Mouse (Mus musculus) neural tube, embryonic 10.5 days (tissue): ENCODE data around the gene Nup50.
A peak's percentile ranks its signal among the peaks of the same experiment; 100 is the strongest.
"Not testable (repeated sequence)": the region's sequence is repeated elsewhere in the genome, so short reads cannot be mapped to it uniquely, and the experiment has no call there.

Experiments
- DNase-seq: peaks from one replicate; pipeline ENCODE4 v3.0.0-alpha.2; 2017; ENCODE audit warnings: low spot score; ENCODE audit errors: extremely low spot score

Nup50 gene

DNA sequence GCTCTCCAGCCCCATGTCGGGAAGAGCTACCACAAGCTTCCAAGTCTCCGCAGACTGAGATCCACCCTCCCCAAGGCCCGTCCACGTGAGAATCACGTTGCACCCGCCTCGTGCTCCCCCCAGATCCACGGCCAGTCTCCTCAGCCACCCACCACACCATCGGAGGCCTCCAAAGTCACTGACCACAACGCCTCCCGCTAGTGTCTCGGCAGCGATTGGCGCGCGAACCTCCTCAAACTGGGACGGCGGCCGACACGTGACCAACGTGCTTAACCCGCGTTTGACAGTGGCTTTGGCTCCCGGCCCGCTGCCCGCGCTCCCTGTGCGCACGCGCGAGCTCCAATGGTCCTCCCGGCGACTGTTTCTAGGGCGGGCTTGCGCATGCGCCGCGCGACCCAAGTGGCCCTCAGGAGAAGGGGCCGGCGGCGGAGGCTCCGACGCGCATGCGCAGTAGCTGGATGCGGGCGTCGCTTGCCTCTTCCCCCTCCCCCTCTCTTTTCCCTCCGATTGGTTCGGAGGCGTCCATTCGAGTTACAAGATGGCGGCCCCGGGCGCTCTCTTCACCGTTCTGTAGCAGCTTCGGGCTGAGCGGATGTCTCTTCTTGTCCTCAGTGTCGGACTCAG, at the start of gene Nup50:
Gene Nup50, plus strand, starts transcription at position 528 of the 624 bp plus-strand sequence.
- DNase-seq: peak; percentile 100

DNA sequence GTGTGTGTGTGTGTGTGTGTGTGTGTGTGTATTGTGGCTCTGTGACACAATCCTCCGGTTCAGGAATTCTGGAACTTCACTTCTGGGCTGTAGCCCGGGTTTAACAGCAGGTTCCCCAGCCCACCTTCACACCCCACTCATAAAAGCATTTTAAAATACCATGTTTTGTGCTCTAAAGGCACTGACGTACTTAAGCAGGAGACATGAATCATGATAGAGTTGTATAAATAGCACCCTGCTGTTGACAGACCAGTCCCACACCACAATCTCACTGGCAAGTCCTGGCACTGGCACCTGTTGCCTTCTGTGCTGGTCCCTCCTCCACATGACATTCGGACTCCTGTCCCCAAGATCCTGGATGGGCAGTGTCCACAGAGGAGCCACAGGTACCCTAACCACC, 49.3 kb upstream of the Nup50 start:
- DNase-seq: no peak

DNA sequence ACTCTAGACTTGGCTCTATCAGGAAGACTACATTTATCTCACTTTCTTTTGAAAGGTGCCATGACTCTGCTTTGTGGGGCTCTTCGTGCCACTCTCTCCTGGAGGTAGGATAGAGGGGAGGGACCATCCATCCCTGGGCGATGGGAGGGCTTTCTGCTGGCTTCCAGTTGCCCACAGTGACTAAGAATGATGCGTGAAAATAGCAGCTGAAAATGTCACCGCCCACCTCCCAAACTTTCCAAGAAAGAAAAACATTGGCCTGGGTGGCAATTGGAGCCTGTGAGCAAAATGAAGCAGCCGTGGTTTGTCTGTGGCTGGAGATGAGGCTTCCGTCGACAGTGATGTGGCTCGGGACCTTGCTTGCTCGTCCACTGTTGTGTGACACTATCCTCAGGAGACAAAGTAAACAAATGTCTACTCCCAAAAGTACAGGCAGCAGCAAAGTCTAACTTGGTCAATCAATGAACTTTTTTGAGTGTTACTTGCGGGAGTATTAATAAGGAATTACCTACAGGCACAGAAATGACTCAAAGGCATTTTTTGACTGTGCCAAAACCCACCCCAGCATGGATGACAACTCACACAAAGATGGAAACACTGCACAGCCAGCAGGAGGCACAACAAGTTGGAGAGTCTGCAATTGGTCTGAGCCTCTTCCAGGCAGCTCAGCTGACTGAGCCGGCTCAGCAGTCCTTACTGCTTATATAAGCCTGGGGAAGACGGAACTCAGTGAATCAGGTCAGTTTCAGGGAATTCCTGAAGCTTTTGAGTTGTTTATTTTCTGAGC, 46.0 kb upstream of the Nup50 start:
- no peak for DNase-seq

DNA sequence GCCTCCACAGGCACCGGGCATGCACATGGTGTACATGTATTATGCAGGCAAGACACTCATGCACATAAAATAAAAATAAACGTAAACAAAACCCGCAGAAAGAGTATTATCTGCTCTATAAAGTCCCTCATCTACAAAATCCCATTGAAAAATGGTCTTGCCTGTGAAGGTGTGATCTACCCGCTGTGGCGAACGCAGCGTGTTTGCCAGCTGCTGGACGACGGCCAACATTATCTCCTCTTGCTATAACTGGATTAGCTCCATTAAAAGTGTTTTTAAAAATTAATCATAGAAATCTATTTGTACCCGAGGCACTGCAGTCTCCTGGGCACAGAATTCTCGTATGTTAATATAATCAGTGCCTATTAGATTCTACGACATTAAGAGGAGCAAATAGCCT, 35.1 kb upstream of the Nup50 start:
- DNase-seq: no peak

DNA sequence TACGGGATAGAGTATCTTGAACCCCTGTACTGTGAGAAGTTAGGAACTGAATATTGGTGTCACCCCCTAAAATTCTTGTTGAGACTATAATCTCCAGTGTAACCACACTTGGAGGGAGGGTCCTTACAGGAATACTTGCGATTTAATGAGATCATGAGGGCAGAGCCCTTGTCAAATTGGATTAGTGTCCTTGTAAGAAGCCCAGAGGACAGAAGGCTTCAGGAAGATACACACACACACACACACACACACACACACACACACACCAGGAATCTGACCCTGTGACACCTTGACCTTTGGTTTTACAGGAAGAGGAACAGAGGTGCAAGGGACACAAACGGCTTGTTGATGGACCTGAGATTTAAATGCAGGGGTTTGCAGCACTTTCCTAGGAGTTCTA, 32.0 kb upstream of the Nup50 start:
- DNase-seq: no peak

DNA sequence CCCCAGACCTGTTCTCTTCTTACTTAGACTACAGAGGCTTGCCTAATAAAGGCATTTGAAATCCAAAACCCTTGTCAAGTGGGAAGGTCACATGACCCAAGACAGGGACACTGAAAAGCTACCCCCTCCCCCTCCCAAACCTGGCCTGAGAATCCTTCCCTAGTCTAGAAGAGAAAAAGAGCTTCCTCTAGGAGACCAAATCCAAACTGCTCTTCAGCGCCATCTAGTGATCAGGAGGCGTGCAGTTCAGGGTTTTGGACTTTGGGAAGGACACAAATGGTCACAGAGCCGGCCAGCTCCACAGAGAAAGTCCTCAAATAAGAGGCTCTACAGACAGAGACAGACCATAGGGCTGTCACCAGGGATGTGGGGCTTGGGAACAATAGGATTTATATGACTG, 31.6 kb upstream of the Nup50 start:
- DNase-seq: peak; percentile 77

DNA sequence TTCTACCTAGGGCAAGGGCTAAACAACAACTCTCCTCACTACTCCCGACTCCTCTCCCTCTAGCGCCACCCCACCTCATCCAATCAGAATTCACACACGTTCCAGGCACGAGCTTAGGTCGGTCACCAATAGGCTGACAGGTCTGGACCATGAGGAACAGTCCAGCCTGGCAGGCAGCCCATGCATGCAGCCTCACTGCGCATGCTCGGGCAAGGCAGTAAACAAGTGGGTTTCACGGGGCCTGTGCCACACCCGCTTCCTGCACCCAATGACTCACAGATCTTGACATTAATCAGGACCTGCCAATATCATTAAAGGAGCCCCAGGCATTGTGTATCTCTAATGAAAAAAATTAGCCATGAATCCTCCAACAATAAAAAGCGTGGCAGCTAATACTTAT, 27.0 kb upstream of the Nup50 start:
- DNase-seq: not testable (repeated sequence)

DNA sequence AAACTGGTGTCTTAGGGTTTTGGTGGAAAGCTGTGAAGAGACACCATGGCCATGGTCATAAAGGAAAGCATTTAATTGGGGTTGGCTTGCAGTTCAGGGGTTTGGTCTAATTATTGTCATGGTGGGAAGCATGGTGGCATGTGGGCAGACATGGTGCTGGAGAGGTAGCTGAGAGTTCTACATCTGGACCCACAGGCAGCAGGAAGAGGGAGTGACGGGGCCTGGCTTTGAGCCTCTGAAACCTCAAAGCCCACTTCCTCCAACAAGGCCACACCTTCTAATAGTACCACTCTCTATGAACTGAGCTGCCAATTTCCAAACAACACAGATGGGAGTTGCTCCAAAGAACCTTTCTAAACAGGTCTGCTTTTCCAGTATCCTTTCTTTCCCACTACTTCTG, 26.5 kb upstream of the Nup50 start:
- no peak for DNase-seq

DNA sequence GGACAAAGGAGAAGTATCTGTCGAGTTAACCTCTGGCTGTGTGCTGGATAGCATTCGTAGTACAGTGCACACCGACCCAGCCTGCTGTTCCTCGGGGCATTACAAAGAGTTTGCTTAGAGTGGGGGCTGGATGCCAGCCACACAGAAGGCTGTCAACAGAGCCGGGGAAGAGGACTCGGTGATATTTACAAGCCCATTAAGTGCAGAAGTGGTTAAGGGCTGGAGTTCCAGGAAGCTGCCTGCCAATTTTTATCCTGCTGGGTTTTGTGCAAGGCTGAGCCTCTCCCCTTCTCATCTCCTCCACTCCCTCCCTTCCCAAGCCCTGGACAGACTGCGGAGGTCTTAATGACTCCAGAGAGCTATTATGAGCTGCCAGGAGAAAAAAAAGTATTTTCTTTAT, 25.1 kb upstream of the Nup50 start:
- no peak for DNase-seq

DNA sequence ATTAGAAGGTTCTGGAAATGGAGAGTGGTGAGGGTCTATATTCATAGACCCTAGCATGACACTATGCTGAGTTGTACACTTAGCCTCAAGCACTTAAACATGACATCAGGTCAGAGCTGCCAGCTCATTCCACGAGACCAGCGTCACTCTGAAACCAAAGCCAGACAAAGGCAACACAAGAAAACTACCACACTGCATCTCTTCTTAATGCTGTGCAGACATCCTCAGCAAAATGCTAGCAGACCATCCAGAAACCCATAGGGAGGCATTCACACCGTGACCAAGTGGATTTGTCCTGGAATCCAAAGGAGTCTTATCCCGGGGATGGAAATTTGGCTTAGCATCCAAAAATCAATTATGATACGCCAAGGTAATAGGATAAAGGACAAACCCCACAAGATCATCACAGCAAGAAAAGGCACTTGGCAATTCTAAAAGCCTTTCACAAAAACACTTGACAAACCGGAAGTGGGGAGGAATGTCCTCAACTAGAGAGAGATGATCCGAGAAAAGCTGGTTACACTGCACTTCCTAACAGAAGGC, 19.3 kb upstream of the Nup50 start:
- no peak for DNase-seq

DNA sequence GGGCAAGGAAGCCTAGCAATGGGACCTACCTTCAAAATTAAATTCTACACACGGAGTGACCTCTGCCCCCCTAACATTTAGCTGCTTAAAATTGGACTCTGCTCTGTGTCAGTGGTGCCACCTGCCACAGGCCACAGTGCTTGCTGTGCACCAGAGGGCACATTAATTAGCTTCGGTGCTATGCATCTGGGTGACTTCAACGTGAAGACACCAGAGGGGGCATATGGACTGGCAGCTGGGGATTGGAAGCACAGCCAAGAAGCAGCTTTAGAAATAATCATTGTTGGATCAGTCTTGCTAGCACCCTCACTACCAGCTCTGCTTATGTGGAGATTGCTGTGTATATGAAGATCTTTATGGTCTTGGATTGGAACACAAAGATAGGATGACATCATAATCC, 10.0 kb upstream of the Nup50 start:
- DNase-seq: no peak

DNA sequence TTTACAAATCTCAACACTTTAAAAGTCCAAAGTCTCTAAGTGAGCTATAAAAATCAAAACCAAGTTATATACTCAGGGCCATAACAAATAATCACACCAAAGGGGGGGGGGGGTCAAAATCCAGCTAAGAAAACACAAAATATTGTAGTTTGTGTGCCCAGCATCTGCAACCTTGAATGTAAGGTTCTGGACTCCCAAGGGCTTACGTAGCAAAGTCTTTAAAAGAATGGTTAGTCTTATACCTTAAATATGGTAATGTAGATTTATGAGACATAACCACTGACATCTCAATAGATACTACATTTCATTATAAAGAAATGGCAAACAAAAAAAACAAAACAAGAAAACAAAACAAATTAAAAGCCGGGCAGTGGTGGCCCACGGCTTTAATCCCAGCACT, 3.3 kb upstream of the Nup50 start, which contains the start of gene Gm29666:
Gene Gm29666, minus strand, starts transcription at position 101 of the 400 bp plus-strand sequence.
- DNase-seq: no peak

DNA sequence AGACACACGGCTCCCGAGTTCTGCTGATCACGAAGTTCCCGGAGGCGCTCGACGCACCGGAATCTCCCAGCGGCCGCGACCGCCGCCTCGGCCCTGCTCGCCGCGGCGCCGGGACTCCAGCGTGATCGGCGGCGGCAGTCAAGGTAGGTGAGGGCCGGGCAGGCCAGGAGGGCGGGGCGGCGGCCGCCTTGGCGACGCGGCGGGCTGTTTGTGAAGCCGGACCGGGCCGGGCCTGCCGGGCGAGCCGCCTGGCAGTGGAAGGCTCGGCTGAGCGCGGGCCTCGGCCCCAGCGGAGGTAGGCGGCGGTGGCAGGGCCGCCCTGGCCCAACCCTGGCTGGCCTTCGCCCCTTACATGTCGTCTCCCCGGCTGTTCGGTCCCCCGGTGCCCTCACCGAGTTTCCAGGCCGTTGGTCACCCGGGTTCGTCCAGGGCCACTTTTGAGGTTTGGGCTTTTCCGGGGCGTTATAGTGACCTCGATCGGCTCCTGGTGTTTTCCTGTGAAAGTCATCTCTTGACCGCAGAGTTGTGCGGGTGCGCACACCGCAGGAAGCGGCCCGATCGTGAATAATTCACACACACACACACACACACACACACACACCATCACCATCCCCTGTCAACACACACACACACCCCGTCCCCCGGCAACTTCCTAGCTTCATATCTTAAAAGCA, 434 bp downstream of the Nup50 start:
- no peak for DNase-seq

DNA sequence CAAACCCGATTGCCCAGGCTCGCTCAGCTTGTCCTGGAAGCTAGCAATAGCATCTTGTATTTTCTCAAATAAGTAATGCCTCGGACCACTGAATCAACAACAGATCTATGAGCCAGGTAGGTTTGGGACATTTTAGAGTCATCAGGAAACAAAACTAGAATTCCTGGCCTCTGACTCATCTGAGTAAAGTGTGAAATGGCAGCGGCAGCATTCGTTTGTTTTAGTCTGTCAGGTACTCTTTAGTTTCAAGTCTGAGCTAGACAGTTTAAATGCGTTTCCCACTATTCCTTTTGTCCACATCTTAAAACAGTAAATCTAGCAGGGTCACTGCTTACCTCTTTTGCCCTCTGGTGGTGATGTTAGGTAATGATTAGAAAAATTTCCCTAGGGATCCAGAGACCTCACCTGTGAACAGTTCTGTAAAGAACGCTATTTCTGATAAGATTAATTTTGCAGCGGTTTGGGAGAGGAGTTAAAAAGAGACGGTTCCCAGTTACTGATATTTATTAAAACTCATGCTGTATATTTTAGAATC, 1.6 kb downstream of the Nup50 start:
- peak; percentile 39 for DNase-seq

DNA sequence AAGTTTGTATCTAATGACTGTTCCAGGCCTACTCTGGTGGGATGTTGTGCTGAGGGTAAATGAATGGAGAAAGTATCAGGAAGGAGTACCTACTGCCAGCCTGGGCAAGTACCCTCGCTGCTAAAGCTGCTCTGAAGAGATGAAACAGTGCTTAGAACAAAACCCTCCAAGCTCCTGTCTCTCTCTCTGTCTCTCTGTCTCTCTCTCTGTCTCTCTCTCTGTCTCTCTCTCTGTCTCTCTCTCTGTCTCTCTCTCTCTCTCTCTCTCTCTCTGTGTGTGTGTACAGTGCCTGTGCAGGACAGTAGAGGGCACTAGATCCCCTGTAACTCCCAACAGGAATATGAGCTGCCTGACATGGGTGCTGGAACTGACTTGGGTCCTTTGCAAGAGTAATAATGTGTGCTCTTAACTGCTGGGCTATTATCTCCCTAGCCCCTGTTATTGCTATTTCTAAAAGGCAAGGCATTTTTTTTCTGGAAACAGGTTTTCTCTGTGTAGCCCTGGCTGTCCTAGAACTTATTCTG, 2.3 kb downstream of the Nup50 start:
- no peak for DNase-seq

DNA sequence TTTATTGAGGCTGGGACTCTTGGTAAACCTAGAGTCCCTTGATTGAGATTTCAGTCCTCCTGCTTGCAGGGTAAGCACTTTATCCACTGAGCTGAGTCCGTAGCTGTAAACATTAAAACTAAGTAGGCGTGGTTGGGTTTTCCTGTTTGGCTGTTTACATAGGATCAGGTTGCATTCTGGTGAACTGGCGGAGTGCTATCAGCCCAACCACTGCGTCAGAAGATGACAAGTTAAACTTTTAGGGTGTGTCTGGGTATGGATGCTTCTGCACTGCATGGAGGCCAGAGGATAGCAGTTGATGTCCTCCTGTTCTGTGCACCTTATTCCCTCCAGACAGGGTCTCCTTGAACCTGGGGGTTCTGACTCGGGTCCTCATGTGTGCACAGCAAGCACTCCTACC, 9.1 kb downstream of the Nup50 start:
- no peak for DNase-seq

DNA sequence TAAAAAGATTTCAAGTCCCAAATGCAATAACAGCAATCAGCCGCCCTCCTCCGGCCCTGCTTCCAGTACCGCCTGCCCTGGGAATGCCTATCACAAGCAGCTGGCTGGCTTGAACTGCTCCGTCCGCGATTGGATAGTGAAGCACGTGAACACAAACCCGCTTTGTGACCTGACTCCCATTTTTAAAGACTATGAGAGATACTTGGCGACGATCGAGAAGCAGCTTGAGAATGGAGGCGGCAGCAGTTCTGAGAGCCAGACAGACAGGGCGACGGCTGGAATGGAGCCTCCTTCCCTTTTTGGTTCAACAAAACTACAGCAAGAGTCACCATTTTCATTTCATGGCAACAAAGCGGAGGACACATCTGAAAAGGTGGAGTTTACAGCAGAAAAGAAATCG, 11.7 kb downstream of the Nup50 start:
- no peak for DNase-seq

DNA sequence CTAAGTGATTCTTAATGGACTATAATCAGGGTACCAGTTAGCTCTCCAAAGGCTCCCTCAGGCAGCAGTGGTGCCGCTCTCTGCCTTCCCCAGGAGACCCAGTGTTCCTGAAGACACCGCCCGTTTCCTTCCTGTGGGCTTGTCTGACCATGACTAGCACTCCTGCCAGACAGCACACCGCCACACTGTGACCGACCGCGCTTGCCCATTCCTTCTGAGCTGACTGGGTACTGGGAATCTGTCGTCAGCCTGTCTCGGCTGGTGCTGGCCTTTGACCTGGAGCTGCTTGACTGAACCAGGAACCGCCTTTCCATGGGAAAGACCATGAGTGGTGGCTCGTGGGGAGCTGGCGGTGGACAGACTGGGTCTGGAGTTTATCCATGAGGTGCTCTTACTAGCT, 16.9 kb downstream of the Nup50 start:
- no peak for DNase-seq

DNA sequence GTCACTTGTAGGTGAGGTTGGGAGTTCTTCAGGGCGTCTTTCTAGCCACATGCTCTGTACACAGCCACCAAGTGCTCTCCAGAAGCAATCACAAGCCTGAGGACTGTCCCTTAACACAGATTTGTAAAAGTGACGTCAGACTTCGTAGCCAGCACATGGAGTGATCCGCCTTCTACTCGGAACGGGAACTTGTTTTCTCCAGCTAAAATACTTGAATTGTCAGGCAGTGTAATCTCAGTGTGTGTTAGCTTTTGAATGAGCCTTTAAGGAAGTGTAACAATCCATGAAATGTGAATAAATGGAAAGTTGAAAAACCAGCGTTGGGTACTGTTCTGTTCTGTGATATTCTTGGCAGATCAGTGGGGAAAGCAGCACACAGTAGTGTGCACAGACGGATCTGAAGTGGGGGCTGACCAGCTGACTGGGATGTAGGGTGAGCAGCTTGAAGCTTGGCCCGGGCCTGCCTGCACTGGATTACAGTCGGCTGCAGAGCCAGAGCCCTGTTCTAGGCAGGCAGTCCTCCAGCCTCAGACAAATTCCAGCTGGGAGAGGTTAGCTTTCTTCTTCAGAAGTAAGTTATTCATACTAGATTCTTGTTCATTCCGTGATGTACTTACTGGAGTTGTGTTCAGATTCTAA, 19.6 kb downstream of the Nup50 start:
- no peak for DNase-seq

DNA sequence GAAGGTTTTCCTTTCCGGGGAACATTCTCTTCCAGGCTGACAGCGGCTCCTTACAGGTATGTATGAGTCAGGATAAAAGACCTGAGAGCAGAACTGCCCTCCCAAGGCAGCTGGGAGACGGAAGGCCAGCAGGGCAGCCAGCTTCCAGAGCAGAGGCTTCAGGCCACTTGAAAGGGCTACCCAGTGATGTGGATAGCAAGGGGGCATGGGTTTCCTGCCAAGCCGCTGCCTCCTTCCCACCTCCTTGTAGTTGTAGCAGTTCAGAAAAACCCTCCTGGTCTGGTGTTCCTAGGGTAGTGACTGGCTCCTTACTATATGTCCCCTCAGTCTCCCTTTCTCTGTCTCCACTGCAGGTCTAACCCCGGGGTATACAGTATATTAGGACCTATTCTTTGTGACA, 21.1 kb downstream of the Nup50 start:
- DNase-seq: no peak

DNA sequence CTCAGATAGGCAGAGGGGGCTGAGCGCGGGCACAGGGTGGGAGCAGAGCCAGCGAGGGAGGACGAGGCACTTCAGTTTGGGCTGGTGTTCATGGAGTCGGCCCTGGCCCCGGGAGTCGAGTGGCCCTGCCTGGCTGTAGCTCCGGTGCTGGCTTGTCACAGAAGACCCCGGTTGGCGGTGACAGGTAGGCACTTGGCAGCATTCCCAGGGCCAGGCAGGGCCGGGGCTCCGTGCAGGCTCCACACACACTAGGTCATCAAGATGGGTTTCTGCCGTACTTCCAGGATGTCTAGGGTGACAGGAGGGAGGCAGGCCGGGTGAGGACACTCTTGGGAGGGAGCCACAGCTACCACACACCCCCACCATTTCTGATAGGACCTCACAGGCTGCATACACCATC, 25.8 kb downstream of the Nup50 start:
- no peak for DNase-seq
